Mouse (Mus musculus) retina, postnatal 7 days (tissue): ENCODE data around the gene Islr.

ENCODE experiments used
- DNase-seq: peaks from one replicate; pipeline ENCODE4 v3.0.0-alpha.2; 2012; ENCODE audit warnings: low read depth, low spot score

Gene Islr

DNA sequence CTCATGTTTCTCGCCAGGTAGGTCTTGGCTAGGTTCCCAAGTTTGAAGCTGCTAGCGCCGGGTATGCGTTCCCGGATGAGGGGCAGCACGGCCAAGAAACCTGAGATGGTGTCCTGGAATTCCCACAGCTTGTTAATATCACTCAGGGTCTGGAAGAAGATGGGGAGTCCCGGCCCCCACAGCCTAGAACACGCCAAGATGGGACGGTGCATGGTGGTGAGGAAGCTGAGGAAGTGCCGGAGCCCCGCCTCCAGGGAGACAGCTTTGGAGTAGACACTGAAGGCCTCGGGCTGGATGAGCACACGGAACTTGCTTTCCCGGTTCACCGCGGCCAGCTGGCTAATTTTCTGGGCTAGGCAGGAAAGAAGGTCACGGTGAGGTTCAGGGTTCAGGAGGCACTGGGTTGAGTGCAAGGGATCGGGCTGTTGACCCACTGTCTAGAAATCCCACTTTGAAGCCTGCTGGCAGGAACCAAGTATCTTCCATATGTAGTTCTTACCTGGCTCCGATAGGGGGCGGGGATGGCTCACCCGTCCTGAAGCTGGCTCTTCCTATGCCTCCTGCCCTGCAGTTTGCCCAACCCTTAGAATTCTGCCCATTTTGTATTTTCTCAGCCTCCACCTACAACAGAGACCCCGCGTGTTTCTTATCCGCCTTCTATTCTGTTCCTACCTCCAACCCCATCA is 16.3 kb upstream of the Islr start:
- DNase-seq: no peak

- no peak for DNase-seq
Observed at GRCm38 (mm10) chr9:58218539-58218938, 14.4 kb upstream of the Islr start.

DNA sequence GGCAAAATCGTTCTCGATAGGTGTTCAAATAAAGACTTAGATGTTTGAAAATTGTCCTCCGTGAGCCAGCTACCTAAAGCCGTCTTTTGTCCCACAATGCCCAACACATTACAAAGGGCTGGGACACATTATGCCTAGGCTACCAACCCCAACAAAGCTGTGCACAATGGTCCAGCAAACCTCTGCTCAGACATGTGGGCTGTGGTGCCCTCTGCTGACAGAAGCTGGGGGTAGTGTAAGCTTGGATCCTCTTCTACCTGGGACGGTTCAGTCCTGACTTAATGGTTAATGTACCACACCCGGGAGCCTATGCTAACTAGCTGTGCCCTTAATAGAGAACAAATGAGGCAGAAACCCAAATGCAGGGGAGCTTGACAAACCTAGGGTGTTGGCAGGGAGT is 12.3 kb upstream of the Islr start:
- no peak for DNase-seq

DNA sequence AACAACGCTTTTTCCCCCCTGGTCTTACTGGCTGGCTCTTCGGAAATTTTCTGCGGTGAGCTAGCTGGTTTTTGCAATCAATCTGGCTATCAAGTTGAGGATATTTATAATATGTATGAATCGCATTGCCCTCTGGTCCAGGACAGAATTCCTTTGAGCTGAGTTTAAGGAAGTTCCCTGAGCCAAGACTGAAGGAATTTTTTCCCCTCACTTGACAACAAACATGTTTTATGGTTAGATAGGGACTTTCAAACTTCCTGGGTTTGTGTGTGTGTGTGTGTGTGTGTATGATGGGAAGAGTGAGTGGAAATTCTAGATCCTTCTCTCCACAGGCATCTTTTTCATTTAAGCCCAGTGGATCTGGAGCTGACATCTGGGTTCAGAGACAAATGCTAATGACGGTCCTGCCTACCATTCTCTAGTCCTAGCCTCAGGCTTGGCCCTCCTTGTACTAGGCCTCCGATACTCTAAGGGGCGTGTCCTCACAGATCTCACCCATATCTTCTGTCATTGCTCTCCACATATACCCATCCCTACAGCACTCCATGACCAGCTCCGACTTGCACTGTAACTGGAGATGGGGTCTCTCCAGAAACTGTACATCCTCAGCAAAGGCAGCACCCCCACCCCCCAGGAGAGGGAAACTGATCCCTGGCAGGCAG is 10.5 kb upstream of the Islr start:
- DNase-seq: no peak

GRCm38 (mm10) chr9:58213865-58214264 is 9.8 kb upstream of the Islr start:
- no peak for DNase-seq

DNA sequence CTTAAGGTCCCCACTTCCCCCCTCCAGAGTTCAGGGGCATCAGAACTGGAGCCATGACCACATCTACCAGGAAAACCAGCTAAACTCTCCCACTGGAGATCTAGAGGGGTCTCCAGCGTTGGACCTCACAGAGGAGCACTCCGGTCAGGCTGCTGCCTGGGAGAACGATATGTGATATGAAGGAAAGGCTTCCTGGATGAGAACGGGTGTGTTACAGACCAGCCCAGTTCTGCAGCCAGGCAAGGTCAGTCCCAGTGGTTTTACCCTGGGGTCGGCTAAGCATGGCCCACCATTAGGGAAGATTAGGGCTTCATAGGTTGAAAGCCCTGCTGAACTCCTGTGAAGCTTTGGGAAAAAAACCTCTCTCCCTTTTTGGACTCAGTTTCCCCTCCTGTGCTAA is 9.3 kb upstream of the Islr start:
- DNase-seq: no peak

DNA sequence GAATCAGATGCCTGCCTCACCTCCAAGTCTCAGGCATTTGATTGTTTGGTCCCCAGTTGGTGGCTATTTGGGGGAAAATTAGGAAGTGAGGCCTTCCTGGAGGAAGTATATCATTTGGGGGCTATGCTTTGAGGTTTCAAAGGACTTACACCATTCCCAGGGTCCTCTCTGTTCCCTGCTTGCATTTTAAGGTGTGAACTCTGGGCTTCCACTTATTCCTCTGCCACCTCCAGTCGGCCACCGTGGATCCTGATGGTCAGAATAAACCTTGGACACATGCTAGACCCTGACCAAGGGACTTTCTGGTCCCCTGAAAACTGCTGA is 6.2 kb upstream of the Islr start:
- no peak for DNase-seq

GRCm38 (mm10) chr9:58209462-58210303 is 5.6 kb upstream of the Islr start:
- DNase-seq: no peak

DNA sequence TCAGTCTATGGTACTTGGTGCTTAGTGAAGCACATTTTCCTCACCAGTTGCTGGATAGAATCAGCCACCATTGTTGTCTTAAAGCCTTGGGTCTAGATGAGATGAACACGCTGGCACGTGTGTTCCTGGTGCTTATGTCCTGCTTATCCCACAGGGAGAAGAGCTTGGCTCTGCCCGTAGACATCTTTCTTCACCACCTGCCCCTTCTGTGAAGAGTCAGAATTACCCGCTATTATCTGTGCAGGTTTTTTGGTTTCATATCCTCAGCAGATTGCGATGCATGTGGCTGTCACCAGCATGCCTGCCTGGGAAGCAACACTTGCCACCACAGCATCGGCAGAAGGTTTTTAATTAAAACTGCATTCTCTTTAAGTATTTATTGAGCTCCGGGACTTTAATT is 1.9 kb upstream of the Islr start:
- no peak for DNase-seq

- peak; percentile 76 for DNase-seq
Observed at GRCm38 (mm10) chr9:58204448-58205000, 418 bp upstream of the Islr start.

DNA sequence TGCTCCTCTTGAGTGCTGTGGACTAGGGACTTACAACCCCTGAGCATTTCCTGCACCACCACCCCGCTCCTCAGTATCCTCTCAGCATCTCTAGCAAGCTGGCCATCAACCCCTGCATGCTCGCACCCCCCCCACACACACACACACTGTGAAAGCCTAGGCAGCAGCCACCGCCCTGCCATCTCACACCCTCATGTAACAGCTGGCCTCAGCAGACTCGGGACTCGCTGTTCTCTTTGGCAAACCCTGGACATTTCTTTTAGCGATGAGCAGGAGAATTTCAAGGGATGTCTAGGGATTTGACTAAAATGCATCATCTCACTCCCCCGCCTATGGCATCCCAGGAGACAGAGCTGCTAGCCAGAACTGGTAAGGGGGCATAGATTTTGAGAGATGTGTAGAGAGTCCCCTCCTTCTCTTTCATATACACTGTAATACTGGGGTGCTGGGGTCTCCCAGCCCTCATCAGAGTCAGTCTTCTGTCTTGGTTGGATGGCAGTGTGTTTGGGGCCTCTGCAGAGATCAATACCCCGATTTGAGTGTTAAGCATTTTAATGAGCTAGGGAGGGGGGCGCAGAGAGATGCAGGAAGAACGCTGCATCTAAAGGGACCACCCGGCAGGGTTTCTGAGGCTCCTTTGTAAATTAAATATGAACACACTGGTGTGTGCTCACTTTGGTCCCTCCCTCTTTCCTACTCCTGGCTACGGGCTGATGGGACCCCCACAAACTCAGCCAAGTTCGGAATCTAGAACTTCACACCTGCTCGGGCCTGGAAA is 1.2 kb downstream of the Islr start:
- DNase-seq: no peak

GRCm38 (mm10) chr9:58201861-58202549 is 2.1 kb downstream of the Islr start:
- DNase-seq: no peak

DNA sequence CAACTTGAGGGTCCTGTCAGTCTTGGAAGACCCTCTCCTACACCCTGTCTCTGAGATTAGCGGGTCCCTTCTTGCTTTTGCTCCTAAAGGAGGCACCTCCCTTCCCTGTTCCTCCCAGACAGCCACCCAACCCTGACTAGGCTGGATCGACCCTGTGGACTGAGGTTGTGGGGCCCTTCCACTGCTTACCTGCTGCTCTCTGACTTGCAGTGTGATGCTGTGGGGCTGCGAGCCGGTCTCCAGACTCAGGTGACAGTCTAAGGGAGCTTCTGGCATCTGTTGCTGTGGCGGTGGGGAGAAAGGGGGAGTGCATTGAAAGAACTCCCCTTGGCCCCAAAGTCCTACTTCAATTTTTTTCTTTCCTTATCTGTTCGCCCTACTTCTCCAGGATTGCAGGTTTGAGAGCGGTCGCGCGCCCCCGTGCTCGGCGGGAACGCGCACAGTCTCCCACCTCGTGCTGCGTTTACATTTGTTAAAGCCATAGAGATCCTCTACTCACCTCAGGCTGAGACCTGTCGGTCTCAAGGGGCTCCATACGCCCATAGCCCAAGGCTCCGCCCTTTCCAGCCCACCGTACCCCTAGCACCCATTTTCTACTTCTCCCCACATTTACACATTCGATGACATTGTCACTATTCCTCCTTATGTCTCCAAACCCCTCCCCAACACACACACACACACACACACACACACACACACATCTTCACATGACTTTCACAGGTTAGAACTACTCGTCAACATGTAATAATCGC is 2.8 kb downstream of the Islr start:
- DNase-seq: no peak

GRCm38 (mm10) chr9:58200270-58201090 is 3.6 kb downstream of the Islr start:
- no peak for DNase-seq

DNA sequence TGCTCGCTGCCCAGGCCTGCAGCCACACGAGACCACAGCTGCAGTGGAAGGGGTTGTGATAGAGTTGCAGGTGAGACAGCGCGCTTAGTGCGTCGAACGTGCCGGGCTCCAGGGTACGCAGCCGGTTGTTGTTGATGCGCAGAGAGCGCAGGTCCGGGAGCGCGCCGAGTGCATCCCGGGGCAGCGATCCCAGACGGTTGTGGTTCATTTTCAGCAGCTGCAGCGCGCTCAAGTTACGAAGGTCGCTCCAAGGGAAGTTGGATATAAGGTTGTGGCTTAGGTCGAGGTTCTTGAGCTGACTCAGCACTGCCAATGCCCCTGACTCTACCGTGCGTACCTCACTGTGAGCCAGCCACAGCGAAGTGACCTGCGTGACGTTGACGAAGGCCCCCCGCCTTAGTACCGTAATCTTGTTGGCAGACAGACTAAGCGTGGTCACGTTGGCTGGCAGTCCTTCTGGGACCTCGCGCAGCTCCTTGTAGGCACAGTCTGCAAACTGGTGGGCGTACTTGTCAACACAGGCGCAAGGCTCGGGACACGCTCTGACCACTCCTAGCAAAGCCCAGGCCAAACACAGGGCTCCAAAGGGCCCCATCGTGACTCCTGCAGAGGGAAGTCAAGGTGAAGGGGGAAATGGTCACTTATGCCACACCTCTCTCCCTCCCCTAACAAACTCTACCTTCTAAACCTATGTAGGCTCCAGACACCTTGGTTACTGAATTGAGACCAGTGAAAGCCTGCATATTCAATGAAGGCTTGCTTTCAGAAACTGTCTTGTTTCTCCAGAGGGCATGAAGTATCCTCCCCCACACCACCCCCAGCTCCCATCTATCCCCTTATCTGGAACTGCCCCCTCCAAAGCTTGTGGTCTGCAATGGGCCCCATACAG is 4.5 kb downstream of the Islr start:
- no peak for DNase-seq

DNA sequence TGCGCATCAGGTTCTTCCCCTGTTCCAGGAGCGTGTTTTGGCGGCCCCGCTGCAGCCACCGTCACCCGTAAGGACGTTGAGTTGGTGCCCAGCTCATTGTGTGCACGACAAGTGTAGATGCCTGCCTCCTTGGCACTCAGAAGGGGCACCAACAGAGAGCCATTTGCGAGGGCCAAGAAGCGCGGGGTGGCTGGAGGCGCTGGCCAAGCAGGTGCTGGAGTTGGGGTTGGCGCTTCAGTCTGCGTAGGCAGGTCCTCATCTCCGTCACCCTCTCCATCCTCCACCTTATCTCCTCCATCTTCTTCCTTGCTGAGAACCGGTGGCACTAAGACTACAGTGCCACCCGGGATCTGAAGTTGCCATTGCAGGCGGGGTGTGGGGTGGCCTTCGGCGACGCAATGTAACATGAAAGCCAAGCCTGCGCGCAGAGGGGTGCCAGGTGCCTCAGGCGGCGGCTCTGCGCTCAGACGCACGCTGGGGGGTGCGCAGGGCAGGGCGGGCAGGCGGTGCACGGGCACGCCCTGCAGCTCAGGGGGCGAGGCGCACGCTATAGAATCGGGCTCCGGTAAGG is 5.2 kb downstream of the Islr start:
- no peak for DNase-seq

- DNase-seq: no peak
Observed at GRCm38 (mm10) chr9:58197781-58198701, 6.1 kb downstream of the Islr start.
